16 mouse cellular contexts compared by ENCODE assay signal in the genomic region with DNA sequence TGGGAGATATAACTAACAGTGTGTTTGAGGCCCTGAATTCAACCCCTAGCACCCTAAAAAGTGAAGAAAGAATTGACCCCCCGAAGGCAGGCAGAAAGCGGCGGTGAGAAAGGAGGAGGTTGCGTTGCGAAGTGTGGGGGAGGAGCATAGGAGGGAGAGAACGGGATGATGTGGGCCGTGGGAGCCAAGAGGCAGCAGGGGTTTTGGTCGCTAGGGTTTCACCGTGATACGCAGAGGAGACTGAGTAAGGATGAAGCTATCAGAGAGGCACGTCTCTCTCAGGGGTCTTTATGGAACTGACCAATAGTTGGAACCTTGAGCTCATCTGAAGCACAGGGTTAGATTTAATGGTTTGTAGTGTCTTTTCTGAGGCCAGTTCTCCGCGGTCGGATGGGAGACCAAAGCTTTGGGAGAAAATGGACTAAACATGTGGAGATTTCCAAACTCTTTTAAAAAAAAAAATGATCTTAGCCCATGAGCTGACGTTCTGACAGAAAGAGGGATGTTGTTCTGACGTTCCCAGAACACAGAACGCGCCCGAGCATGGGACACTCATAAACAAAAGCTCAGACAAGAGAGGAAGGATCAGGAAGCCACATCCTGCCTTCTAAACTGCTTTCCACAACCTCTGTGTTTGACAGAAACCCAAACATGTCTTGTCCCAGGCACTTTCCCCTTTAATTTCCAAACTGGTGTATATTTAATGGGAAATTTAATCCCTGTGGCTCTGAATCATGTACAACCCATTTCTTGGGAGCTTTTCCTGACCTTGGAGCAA.
A peak's percentile ranks its signal among the peaks of the same experiment; 100 is the strongest.
DNase-seq lines count a peak whose midpoint lies in the region; ATAC-seq and TF ChIP-seq lines count a peak whose summit lies in the region.
"Had no signal": no experiment of that assay in that cellular context is flagged by ENCODE, and none has a peak within 500 bp of the region (broad histone marks: within the 10 kb centered on the region; RNA-seq: fewer than 3 reads in every experiment).

No protein-coding gene starts in this region.

- no peaks in the 10 kb centered on the region for H3K27me3 ChIP-seq in heart, embryonic 14.5 days (ENCODE audit: control insufficient read depth, insufficient read depth, low read length)
- H3K27me3 ChIP-seq in lung, embryonic 15.5 days, result no peaks in the 10 kb centered on the region
- no peaks in the 10 kb centered on the region for H3K27me3 ChIP-seq in kidney, postnatal 0 days (ENCODE audit: insufficient read depth, low read length)
- no peaks in the 10 kb centered on the region for H3K27me3 ChIP-seq in stomach, embryonic 16.5 days (ENCODE audit: control insufficient read depth, insufficient read depth, low read length)
- H3K27me3 ChIP-seq: liver, embryonic 15.5 days had no signal

- ATAC-seq in heart, embryonic 14.5 days (ENCODE audit: insufficient number of reproducible peaks, insufficient read depth, low FRiP score, low read depth), result no peak
- no peak for ATAC-seq in lung, embryonic 15.5 days (ENCODE audit: borderline replicate concordance, extremely low read depth, low FRiP score, low TSS enrichment)
- ATAC-seq in kidney, postnatal 0 days (replicated peaks; ENCODE audit: low FRiP score, low read depth), result no peak
- no peak for ATAC-seq in stomach, embryonic 16.5 days (ENCODE audit: insufficient read depth, low FRiP score)

- H3K4me2 ChIP-seq in heart, embryonic 14.5 days (ENCODE audit: low read length), result 0 out of 2 replicates have a peak overlapping the region, but pooled peaks have one; percentile 1
- peak overlapping the region; percentile 34 for H3K4me2 ChIP-seq in lung, embryonic 15.5 days
- peak overlapping the region; percentile 34 for H3K4me2 ChIP-seq in kidney, postnatal 0 days (ENCODE audit: low read length)
- H3K4me2 ChIP-seq in stomach, embryonic 16.5 days (ENCODE audit: low read depth, low read length), result peak overlapping the region; percentile 14; the same call in 1 of the 2 replicates
- H3K4me2 ChIP-seq: liver, embryonic 15.5 days had no signal

- H3K27ac ChIP-seq in heart, embryonic 14.5 days (replicated peaks in 1 of 2; ENCODE audit: control insufficient read depth in 1 of 2, insufficient read depth in 1 of 2, low read depth in 2 of 2, low read length in 2 of 2), result no peak overlapping the region
- H3K27ac ChIP-seq in lung, embryonic 15.5 days, result peak overlapping the region; percentile 64
- H3K27ac ChIP-seq in kidney, postnatal 0 days, result no peak overlapping the region; the same call in 1 of the 2 replicates
- peak overlapping the region; percentile 26; the same call in 1 of the 2 replicates for H3K27ac ChIP-seq in stomach, embryonic 16.5 days (ENCODE audit: low read length)
- H3K27ac ChIP-seq: forebrain, embryonic 10.5 days; layer of hippocampus, adult 2 months; liver, embryonic 15.5 days; midbrain, embryonic 10.5 days had no signal

- 0 out of 2 replicates have a peak, but pooled peaks cover 8% of the 10 kb centered on the region for H3K9me3 ChIP-seq in heart, embryonic 14.5 days (ENCODE audit: control insufficient read depth, low read length)
- H3K9me3 ChIP-seq in lung, embryonic 15.5 days, result no peaks in the 10 kb centered on the region
- no peaks in the 10 kb centered on the region for H3K9me3 ChIP-seq in kidney, postnatal 0 days (replicated peaks; ENCODE audit: low read length)
- no peaks in the 10 kb centered on the region for H3K9me3 ChIP-seq in stomach, embryonic 16.5 days (replicated peaks; ENCODE audit: control insufficient read depth, low read length)
- H3K9me3 ChIP-seq: G1E; liver, embryonic 15.5 days; midbrain, embryonic 10.5 days had no signal

- WGBS in heart, embryonic 14.5 days, result 45% methylated on average over 19 of the region's 19 CpGs
- 32% methylated on average over 19 of the region's 19 CpGs for WGBS in lung, embryonic 15.5 days
- 26% methylated on average over 19 of the region's 19 CpGs for WGBS in kidney, postnatal 0 days
- WGBS in stomach, embryonic 16.5 days, result 30% methylated on average over 19 of the region's 19 CpGs

- TF ChIP-seq CTCF in kidney, postnatal 0 days (IDR thresholded peaks at IDR 0.05; ENCODE audit: low read depth), result no peak

- no peak overlapping the region for H3K9ac ChIP-seq in heart, embryonic 14.5 days (ENCODE audit: low read length)
- no peak overlapping the region for H3K9ac ChIP-seq in lung, embryonic 15.5 days
- no peak overlapping the region for H3K9ac ChIP-seq in kidney, postnatal 0 days (ENCODE audit: low read depth, low read length)
- H3K9ac ChIP-seq in stomach, embryonic 16.5 days (ENCODE audit: low read length), result no peak overlapping the region
- H3K9ac ChIP-seq: liver, embryonic 15.5 days had no signal

- H3K36me3 ChIP-seq in heart, embryonic 14.5 days (ENCODE audit: control insufficient read depth, insufficient read depth, low read length), result no peaks in the 10 kb centered on the region
- no peaks in the 10 kb centered on the region for H3K36me3 ChIP-seq in lung, embryonic 15.5 days
- no peaks in the 10 kb centered on the region for H3K36me3 ChIP-seq in kidney, postnatal 0 days (ENCODE audit: insufficient read depth, low read length)
- no peaks in the 10 kb centered on the region for H3K36me3 ChIP-seq in stomach, embryonic 16.5 days (ENCODE audit: control insufficient read depth, insufficient read depth, low read length)
- H3K36me3 ChIP-seq: forebrain, embryonic 10.5 days; G1E; liver, embryonic 15.5 days; midbrain, embryonic 10.5 days had no signal

- H3K4me3 ChIP-seq in heart, embryonic 14.5 days (ENCODE audit: control insufficient read depth in 1 of 2, insufficient read depth in 1 of 2, low read depth in 1 of 2, low read length in 2 of 2), result no peak overlapping the region
- no peak overlapping the region for H3K4me3 ChIP-seq in lung, embryonic 15.5 days
- H3K4me3 ChIP-seq in kidney, postnatal 0 days (replicated peaks; ENCODE audit: low read depth, low read length), result no peak overlapping the region
- no peak overlapping the region for H3K4me3 ChIP-seq in stomach, embryonic 16.5 days (replicated peaks; ENCODE audit: low read length)
- H3K4me3 ChIP-seq: forebrain, embryonic 10.5 days; layer of hippocampus, adult 2 months; liver, embryonic 15.5 days; midbrain, embryonic 10.5 days had no signal

- no peak for DNase-seq in heart, adult 11 months
- no peak for DNase-seq in lung, adult 18-20 months
- peak; percentile 73 for DNase-seq in kidney, postnatal 0 days (ENCODE audit: low spot score)
- DNase-seq in cerebellum, postnatal 4 days (ENCODE audit: low spot score in 2 of 2), result no peak
- DNase-seq in layer of hippocampus, postnatal 25 days (ENCODE audit: extremely low spot score in 1 of 2, low spot score in 1 of 2), result no peak
- DNase-seq: adrenal gland, postnatal 14 days; cerebellum, adult 9-11 months; thymus, postnatal 14 days had no signal

- H3K4me1 ChIP-seq in heart, embryonic 14.5 days (ENCODE audit: control insufficient read depth in 2 of 2, insufficient read depth in 2 of 2, low read length in 2 of 2), result 0 out of 4 replicates have a peak, but pooled peaks cover 0 to 7% of the 10 kb centered on the region in 2 experiments
- H3K4me1 ChIP-seq in lung, embryonic 15.5 days, result peaks cover 31% of the 10 kb centered on the region
- H3K4me1 ChIP-seq in kidney, postnatal 0 days (replicated peaks; ENCODE audit: insufficient read depth, low read length), result no peaks in the 10 kb centered on the region
- no peaks in the 10 kb centered on the region for H3K4me1 ChIP-seq in stomach, embryonic 16.5 days (ENCODE audit: control insufficient read depth, insufficient read depth, low read length)
- H3K4me1 ChIP-seq: liver, embryonic 15.5 days; midbrain, embryonic 10.5 days had no signal

Comparison
In these comparisons a context has a peak if more than half of its experiments do, and no peak if none do; other contexts are left out.
1. H3K27ac ChIP-seq: peak in lung, embryonic 15.5 days (single experiment) and stomach, embryonic 16.5 days (single experiment); none in heart, embryonic 14.5 days (0 of 2) and kidney, postnatal 0 days (single experiment).
2. Peak in every context shown above with its lines, with median percentiles within 50 percentile points of each other: H3K4me2 ChIP-seq.